Mouse (Mus musculus) lung, embryonic 14.5 days (tissue): ENCODE data around the gene Zfp36l2. TPM values are rescaled to one million over a fixed set of nuclear protein-coding genes. Genes with fewer than 3 reads are reported as not detected.

Experiments used
- ATAC-seq: fragments of 200-750 bp; cut with Nextera tagmentation; 2 replicates; pipeline ENCODE4 v1.8.0; 2017; ENCODE audit warnings: mild to moderate bottlenecking, moderate TSS enrichment, moderate library complexity; ENCODE audit not compliant: insufficient read depth
- DNase-seq: peaks from one replicate; pipeline ENCODE4 v3.0.0-alpha.2; 2015
- H3K27ac ChIP-seq: fragments of 300-500 bp; sonication (generic); 2 replicates; pipeline ENCODE4 v1.5.1; 2014; ENCODE audit warnings: low read depth, mild to moderate bottlenecking, moderate library complexity
- H3K27me3 ChIP-seq: fragments of 300-500 bp; sonication (generic); 2 replicates; pipeline ENCODE4 v1.6.1; 2014; ENCODE audit warnings: low read length, control low read depth; ENCODE audit not compliant: insufficient read depth
- H3K36me3 ChIP-seq: fragments of 300-500 bp; sonication (generic); 2 replicates; pipeline ENCODE4 v1.6.1; 2014; ENCODE audit warnings: control low read depth; ENCODE audit not compliant: insufficient read depth
- H3K4me1 ChIP-seq: fragments of 300-500 bp; sonication (generic); 2 replicates; pipeline ENCODE4 v1.6.1; 2014; ENCODE audit warnings: antibody characterized with exemption, control low read depth; ENCODE audit not compliant: insufficient read depth
- H3K4me2 ChIP-seq: fragments of 300-500 bp; sonication (generic); 2 replicates; pipeline ENCODE4 v1.6.1; 2014; ENCODE audit warnings: mild to moderate bottlenecking
- H3K4me3 ChIP-seq: fragments of 300-500 bp; sonication (generic); 2 replicates; pipeline ENCODE4 v1.5.1; 2014; ENCODE audit warnings: low read depth, low read length
- H3K9ac ChIP-seq: fragments of 300-500 bp; sonication (generic); 2 replicates; pipeline ENCODE4 v1.6.1; 2014
- H3K9me3 ChIP-seq: fragments of 300-500 bp; sonication (generic); 2 replicates; pipeline ENCODE4 v1.6.1; 2016; ENCODE audit warnings: low read depth, low read length, control low read depth
- CTCF ChIP-seq: IDR thresholded peaks from 2 replicates; pipeline ENCODE4 v1.5.1; 2016; ENCODE audit warnings: antibody characterized with exemption, low read depth
- WGBS: fragments of 180-500 bp; shearing (Covaris S2); extraction: QIAGEN DNeasy Blood & Tissue Kit; methylation state at CpG from one replicate; pipeline ENCODE4 v1.1.7; 2014; 5-methylcytosine and 5-hydroxymethylcytosine counted together
- polyA plus RNA-seq: library from polyadenylated mRNA; unstranded; fragments of >200 nt; fragmentation: Nextera tagmentation; extraction: Ambion mirVana; gene quantifications from 2 replicates; pipeline ENCODE4 v1.2.1, GENCODE M21; 2014

Gene Zfp36l2
- polyA plus RNA-seq, 1 experiment from 2014 or later = 21.9 TPM

DNA sequence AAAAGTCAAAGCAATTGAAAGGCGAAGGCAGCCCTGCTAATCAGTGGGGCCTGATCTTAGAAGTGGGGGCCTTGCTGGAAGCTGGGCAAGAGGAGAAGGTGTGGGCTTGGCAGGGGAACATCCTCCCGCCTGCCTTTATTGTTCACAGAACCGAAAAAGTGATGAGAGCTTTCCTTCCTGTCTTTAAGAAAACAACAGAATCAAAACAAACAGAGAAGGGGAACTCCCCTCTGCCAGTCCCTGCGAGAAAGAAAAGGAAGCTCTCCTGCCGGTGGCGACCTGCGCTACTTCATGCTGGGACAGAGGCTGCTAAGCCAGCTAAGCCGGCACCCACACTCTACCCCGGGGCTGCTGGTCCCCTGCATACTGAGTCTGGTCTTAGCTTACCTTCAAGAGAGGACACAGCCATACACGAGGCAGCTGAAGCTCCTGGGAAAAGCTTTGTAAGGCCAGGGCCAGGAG is 41.9 kb downstream of the Zfp36l2 start:
- Histone ChIP-seq H3K4me3 (no peak overlapping the region), H3K9ac (0 out of 2 replicates have a peak overlapping the region, but pooled peaks have one; percentile 7), H3K4me1 (peaks cover 31% of the 10 kb centered on the region), H3K27ac (peak overlapping the region; percentile 61), H3K36me3 (no peaks in the 10 kb centered on the region), H3K9me3 (no peaks in the 10 kb centered on the region), H3K27me3 (no peaks in the 10 kb centered on the region), H3K4me2 (0 out of 2 replicates have a peak overlapping the region, but pooled peaks have one; percentile 11)
- no peak for TF ChIP-seq CTCF
- ATAC-seq = no peak
- DNase-seq = peak; percentile 45
- 25% methylated on average over 10 of the region's 10 CpGs for WGBS

DNA sequence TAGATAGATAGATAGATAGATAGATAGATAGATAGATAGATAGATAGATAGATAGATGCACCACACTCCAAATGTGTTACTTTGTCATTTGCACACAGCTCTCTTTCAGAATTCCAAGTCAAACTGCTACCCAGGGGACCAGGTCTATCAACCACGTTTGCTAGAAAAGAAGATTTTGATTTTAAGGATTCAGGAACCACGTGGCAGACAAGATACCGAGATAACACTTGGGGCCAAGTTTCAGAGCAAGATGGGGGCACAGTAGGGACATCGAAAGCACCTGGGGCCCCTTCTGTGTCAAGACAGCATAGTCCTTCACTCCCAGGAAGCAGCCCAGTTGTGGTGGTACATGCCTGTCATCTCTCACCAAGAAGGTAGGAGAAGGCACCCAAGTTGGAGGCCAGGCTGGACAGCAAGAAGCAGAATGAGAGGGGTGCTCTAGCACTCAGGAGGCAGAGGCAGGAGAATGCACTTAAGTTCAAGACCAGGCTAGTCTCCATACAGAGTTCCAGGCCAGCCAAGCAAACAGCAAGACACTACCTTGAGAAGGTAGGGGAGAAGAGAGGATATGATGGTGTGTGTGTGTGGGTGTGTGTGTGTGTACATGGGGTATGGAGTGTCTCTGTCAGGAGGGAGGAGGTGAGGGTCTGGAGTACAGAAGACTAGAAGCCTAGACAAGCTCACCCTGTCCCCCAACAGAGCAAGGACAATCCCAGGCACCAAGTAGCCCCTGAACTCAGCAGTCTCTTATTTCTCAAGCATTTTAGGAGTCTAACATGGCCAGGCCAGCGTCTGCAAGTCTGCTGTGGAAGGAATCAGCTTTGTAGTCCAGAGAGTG is 42.8 kb downstream of the Zfp36l2 start:
- Histone ChIP-seq H3K4me2 (no peak overlapping the region), H3K4me3 (no peak overlapping the region), H3K27ac (peak overlapping the region; percentile 59), H3K9me3 (no peaks in the 10 kb centered on the region), H3K9ac (no peak overlapping the region), H3K36me3 (no peaks in the 10 kb centered on the region), H3K27me3 (no peaks in the 10 kb centered on the region), H3K4me1 (peaks cover 39% of the 10 kb centered on the region)
- ATAC-seq (no peak), DNase-seq (no peak)
- TF ChIP-seq CTCF = no peak
- 76% methylated on average over 5 of the region's 5 CpGs for WGBS

DNA sequence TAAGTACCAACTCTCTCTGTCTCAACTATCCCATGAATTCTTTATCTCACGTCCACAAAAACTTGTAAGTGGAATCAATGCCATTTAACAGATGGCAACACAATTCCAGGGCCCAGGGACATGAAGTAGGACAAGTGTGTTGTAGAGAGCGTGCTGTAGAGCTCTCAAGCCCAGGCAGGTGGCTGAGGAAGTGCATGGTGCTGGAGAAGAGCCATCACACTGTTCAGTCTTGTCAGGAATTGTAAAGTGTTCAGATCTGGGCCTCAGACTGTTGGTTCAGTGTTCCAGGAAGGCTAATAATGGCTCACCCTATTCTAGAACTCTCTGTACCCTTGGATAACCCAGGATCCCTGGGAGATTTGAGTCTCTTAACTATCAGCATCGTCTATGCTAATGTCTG is 43.6 kb downstream of the Zfp36l2 start:
- Histone ChIP-seq H3K4me1 (peaks cover 36% of the 10 kb centered on the region), H3K36me3 (no peaks in the 10 kb centered on the region), H3K27ac (no peak overlapping the region), H3K4me2 (no peak overlapping the region), H3K27me3 (no peaks in the 10 kb centered on the region), H3K9me3 (no peaks in the 10 kb centered on the region), H3K4me3 (no peak overlapping the region), H3K9ac (no peak overlapping the region)
- ATAC-seq = no peak
- TF ChIP-seq CTCF = no peak
- 87% methylated on average over 3 of the region's 3 CpGs for WGBS
- no peak for DNase-seq

DNA sequence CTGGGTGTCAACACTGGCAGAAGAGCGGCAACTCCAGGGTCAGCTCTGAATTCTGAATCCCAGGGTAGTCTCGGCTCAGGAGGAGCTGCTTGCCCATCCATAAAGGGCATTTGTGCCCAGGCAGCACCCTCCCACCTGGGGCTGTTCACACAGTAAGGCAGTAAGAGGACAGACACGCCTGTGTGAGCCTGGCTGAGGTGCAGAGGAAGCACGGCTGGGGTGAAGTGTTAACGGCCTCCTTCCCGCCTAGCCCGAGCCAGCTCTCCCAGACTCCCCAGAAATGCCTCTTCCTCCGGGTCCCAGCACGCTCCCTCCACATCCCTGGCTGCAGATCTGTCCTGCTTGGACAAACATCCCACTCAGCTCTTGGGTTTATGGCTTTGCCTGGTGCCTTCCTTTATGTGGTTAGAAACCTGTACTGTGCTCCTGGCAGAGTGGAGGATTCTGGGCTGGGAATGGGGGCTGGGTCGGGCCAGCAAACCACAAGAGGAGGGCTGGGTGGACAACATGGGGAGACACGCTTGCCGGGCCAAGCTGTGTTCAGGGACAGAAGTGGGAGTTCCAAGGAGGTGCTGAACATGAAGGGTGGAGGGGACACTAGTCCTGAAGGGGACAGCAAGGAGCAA is 44.4 kb downstream of the Zfp36l2 start:
- H3K4me1 ChIP-seq = peaks cover 29% of the 10 kb centered on the region
- no peak for ATAC-seq
- TF ChIP-seq CTCF = no peak
- no peaks in the 10 kb centered on the region for H3K27me3 ChIP-seq
- H3K27ac ChIP-seq = peak overlapping the region; percentile 37; the same call in 1 of the 2 replicates
- H3K36me3 ChIP-seq = no peaks in the 10 kb centered on the region
- WGBS = 37% methylated on average over 12 of the region's 12 CpGs
- H3K9ac ChIP-seq = no peak overlapping the region
- DNase-seq = no peak
- no peak overlapping the region for H3K4me3 ChIP-seq
- no peak overlapping the region for H3K4me2 ChIP-seq
- H3K9me3 ChIP-seq = no peaks in the 10 kb centered on the region

DNA sequence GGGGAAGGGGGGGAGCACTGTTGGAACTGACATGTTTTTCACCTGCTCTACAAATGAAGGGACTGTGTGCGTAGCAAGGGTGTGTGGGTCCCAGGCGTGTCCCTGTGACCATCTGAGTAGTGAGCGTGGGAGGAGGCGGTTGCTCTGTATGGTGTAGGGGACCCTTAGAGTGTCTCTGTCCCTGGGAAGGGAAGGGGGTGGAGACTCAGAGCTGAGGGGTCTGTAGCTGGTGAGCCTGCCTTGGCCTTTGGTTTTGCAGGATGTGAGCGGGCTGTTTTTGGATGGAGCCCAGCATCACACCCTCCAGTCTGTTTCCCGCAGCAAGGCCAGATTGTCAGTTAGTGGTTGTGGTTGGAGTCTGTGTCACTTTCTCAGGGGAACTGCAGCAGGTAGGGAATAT is 46.1 kb downstream of the Zfp36l2 start:
- WGBS = 63% methylated on average over 6 of the region's 6 CpGs
- peaks cover 33% of the 10 kb centered on the region for H3K4me1 ChIP-seq

DNA sequence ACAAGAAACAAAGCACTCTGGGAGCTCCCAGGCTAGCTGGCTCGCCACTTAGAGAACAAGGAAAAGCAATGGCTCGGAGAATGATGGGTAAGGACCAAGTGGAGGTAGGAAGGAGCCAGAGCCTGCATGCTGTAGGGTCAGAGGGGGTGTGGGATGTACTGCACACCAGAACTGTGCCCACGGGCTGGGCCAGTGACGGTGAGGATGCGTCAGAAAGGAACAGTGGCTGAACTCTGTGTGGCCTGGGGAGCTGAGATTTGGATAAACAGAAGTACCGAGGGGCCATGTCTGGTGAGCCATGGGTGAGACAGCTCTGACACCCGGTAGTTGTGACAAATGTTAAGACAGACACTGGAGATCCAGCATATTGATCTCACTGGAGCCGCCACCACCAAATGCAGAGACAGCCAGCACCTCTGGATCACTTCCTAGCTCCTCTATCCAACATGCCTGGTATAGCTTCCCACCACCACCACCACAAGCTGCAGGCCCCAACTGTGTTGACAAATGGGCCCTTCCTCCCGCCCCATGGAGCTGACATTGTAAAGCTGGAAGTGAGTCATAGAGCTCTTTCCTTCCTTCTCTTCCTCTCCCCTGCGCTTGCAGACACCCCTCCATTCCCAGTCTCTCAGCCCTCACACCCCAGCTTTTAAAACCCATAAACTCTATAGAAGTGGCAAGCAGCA is 46.8 kb downstream of the Zfp36l2 start:
- Histone ChIP-seq H3K36me3 (no peaks in the 10 kb centered on the region), H3K27ac (peak overlapping the region; percentile 78), H3K4me2 (no peak overlapping the region), H3K4me3 (no peak overlapping the region), H3K4me1 (peaks cover 27% of the 10 kb centered on the region), H3K9ac (no peak overlapping the region), H3K27me3 (no peaks in the 10 kb centered on the region), H3K9me3 (no peaks in the 10 kb centered on the region)
- TF ChIP-seq CTCF = no peak
- peak; percentile 44; the same call in 1 of the 2 replicates for ATAC-seq
- 35% methylated on average over 10 of the region's 10 CpGs for WGBS
- DNase-seq = peak; percentile 72

More for the DNA sequence above, 46.1 kb downstream of the Zfp36l2 start:
- H3K9me3 ChIP-seq = no peaks in the 10 kb centered on the region
- ATAC-seq = peak; percentile 46; the same call in 1 of the 2 replicates
- TF ChIP-seq CTCF = no peak
- peak; percentile 63 for DNase-seq
- H3K27me3 ChIP-seq = no peaks in the 10 kb centered on the region
- H3K4me3 ChIP-seq = no peak overlapping the region
- no peaks in the 10 kb centered on the region for H3K36me3 ChIP-seq
- H3K27ac ChIP-seq = peak overlapping the region; percentile 78
- no peak overlapping the region for H3K4me2 ChIP-seq
- no peak overlapping the region for H3K9ac ChIP-seq
